Mouse (Mus musculus) small intestine, adult 2 months (tissue): ENCODE measurements around the gene Apoa1. TPM values are rescaled to one million over a fixed set of nuclear protein-coding genes. Genes with fewer than 3 reads are reported as not detected.
A peak's percentile ranks its signal among the peaks of the same experiment; 100 is the strongest.

ENCODE experiments used
- H3K27ac ChIP-seq: fragments of 200-500 bp; 2 replicates; pipeline ENCODE4 v1.5.1; 2012; ENCODE audit warnings: low read depth, low read length, control low read depth, inconsistent platforms; ENCODE audit not compliant: insufficient read depth
- H3K27me3 ChIP-seq: fragments of 200-500 bp; 2 replicates; pipeline ENCODE4 v1.6.1; 2012; ENCODE audit warnings: mild to moderate bottlenecking, moderate library complexity, low read length, inconsistent platforms; ENCODE audit not compliant: control insufficient read depth, insufficient read depth
- H3K36me3 ChIP-seq: fragments of 200-500 bp; 2 replicates; pipeline ENCODE4 v1.6.1; 2012; ENCODE audit warnings: mild to moderate bottlenecking, low read length, control low read depth, inconsistent platforms; ENCODE audit not compliant: control insufficient read depth, insufficient read depth
- H3K4me1 ChIP-seq: fragments of 200-500 bp; 2 replicates; pipeline ENCODE4 v1.6.1; 2012; ENCODE audit warnings: low read length, inconsistent platforms, mixed read lengths; ENCODE audit not compliant: control insufficient read depth, insufficient read depth, insufficient read length
- H3K4me3 ChIP-seq: fragments of 200-500 bp; 2 replicates; pipeline ENCODE4 v1.5.1; 2012; ENCODE audit warnings: low read depth, mild to moderate bottlenecking, control low read depth, inconsistent platforms, low read length, moderate library complexity
- CTCF ChIP-seq: fragments of 200-500 bp; IDR thresholded peaks from 2 replicates; pipeline ENCODE4 v1.5.1; 2012; ENCODE audit warnings: low read depth, mild to moderate bottlenecking, control low read depth, inconsistent platforms, low read length, moderate library complexity, mixed read lengths; ENCODE audit not compliant: insufficient replicate concordance, insufficient read length; ENCODE audit errors: extremely low read depth
- POLR2A ChIP-seq: fragments of 200-500 bp; IDR thresholded peaks from 2 replicates; pipeline ENCODE4 v1.6.1; 2012; ENCODE audit warnings: low read depth, mild to moderate bottlenecking, control low read depth, inconsistent platforms, low read length, moderate library complexity
- WGBS: fragments of 180-500 bp; shearing (Covaris S2); methylation state at CpG from one replicate; pipeline ENCODE4 v1.1.7; 2018; 5-methylcytosine and 5-hydroxymethylcytosine counted together
- polyA plus RNA-seq: library from polyadenylated mRNA; depleted of rRNA; stranded (reverse); fragments of >200 nt; gene quantifications from 2 replicates; pipeline ENCODE4 v1.2.3, GENCODE M21; 2012; rRNA removed

Gene Apoa1
- polyA plus RNA-seq, 1 experiment = 15,923 TPM

DNA sequence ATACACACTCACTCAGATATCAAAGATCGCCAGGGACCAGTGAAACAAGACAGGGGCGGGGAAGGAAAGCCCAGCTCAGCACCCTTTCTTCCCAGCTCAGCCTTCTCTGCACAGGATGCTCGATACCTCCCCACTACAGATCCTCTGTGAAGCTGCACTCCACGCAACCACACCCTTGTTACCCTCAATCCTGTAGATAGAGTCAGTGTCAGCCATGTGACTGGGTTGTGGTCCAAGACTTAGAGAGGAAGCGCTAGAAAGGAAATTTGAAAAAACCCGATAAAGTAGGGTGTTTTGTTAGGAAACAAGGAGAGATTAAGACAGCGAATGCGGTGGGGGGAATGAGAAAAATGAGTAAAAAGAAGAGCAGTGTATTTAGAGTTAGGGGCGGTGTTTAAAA is 43.7 kb downstream of the Apoa1 start:
- H3K27me3 ChIP-seq = no peaks in the 10 kb centered on the region
- no peak overlapping the region for H3K27ac ChIP-seq
- H3K36me3 ChIP-seq = peaks cover 18% of the 10 kb centered on the region
- peaks cover 7% of the 10 kb centered on the region; the same call in 1 of the 2 replicates for H3K4me1 ChIP-seq
- H3K4me3 ChIP-seq = no peak overlapping the region
- TF ChIP-seq CTCF (no peak), POLR2A (no peak)
- 72% methylated on average over 9 of the region's 9 CpGs for WGBS

DNA sequence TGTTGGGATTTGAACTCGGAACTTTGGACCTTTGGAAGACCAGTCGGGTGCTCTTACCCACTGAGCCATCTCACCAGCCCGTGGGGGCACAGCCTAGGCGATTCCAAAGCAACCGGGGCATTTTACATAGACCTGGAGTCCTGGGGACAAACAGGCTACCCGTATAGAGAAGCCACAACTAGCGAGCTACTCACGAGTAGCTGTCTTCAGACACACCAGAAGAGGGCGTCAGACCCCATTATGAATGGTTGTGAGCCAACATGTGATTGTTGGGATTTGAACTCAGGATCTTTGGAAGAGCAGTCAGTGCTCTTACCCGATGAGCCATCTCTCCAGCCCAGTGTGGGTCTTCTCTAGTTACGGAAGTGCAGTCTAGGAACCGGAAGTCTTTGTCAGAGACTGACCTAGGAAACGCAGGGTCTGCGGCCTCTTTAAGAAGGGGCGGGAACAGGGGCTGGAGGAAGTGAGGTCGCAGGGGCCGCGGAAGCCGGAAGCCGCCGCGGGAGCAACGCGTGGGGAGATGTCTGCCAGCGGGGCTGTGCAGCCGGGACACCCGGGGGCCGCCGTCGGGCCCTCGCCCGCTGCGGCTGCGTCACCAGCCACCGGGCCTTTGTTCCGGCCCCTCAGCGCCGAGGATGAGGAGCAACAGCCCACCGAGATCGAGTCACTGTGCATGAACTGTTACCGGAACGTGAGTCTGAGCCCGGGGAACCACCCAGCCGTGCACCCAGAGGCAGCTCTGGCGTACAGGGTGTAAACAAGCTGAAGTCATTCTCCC is 44.5 kb downstream of the Apoa1 start, which contains the start of gene Zpr1:
TSS of gene Zpr1 (plus strand) at position 388 of the 778 bp plus-strand sequence.
- TF ChIP-seq CTCF (peak; percentile 51; the same call in 1 of the 2 replicates), POLR2A (0 out of 2 replicates have a peak, but pooled peaks have one; percentile 32)
- Histone ChIP-seq H3K27ac (peak within 1 kb of the TSS; percentile 34; the same call in 1 of the 2 replicates), H3K4me3 (peak within 1 kb of the TSS; percentile 88), H3K36me3 (peaks cover 24% of the 10 kb centered on the region), H3K27me3 (no peaks in the 10 kb centered on the region), H3K4me1 (peaks cover 7% of the 10 kb centered on the region; the same call in 1 of the 2 replicates)
- WGBS = 3% methylated on average over 45 of the region's 45 CpGs

DNA sequence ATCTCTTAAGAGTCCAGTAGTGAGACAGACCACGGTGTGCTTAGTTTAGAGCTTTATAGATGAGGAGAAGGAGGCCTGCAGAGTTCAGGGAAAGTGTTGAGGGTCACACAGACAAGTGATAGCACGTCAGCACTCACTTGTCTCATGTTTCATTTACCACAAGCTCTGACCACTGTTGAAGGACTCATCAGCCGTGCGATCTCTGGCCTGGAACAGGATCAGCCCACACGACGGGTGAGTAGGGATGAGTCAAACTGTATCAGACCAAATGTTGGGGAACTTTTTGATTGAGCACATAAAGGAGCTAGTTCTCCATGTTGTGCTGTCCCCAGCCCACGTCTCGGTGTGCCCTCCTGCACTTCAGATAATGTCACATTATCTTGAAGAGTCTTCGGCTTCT is 46.1 kb downstream of the Apoa1 start:
- Histone ChIP-seq H3K4me1 (peaks cover 5% of the 10 kb centered on the region; the same call in 1 of the 2 replicates), H3K4me3 (no peak overlapping the region; the same call in 1 of the 2 replicates), H3K36me3 (peaks cover 26% of the 10 kb centered on the region), H3K27me3 (no peaks in the 10 kb centered on the region), H3K27ac (no peak overlapping the region)
- WGBS = 88% methylated on average over 9 of the region's 9 CpGs
- TF ChIP-seq CTCF = no peak
- no peak for TF ChIP-seq POLR2A

Other genes starting within 250 kb of the Apoa1 start
- gene Pafah1b2, start 215.9 kb upstream of the Apoa1 start, polyA plus RNA-seq = 2.5 and 12.8 TPM in 2 replicates
- 9.2 and 14.5 TPM in 2 replicates for gene Sik3, start 215.8 kb upstream of the Apoa1 start, polyA plus RNA-seq
- 1,107 and 4,906 TPM in 2 replicates for gene Apoc3, start 7.1 kb downstream of the Apoa1 start, polyA plus RNA-seq
- 2,388 and 5,196 TPM in 2 replicates for gene Apoa4, start 12.1 kb downstream of the Apoa1 start, polyA plus RNA-seq
- gene Apoa5, start 40.1 kb downstream of the Apoa1 start, polyA plus RNA-seq = 0.88 and 1.1 TPM in 2 replicates
- 6.4 and 11.2 TPM in 2 replicates for gene Zpr1, start 44.5 kb downstream of the Apoa1 start, polyA plus RNA-seq
- 4.1 and 7.0 TPM in 2 replicates for gene Bud13, start 54.4 kb downstream of the Apoa1 start, polyA plus RNA-seq
- gene 4931429L15Rik, start 91.4 kb downstream of the Apoa1 start, polyA plus RNA-seq = not detected in 2 replicates